Mouse (Mus musculus) lung, postnatal 0 days (tissue): ENCODE data around the gene Spink4.

Source experiments
- CTCF ChIP-seq: IDR thresholded peaks from 2 replicates; pipeline ENCODE4 v1.5.1; 2016; ENCODE audit warnings: antibody characterized with exemption, mild to moderate bottlenecking
- EP300 ChIP-seq: IDR thresholded peaks from 2 replicates; pipeline ENCODE4 v1.6.1; 2016; ENCODE audit warnings: antibody characterized with exemption, mild to moderate bottlenecking, control low read depth

DNA sequence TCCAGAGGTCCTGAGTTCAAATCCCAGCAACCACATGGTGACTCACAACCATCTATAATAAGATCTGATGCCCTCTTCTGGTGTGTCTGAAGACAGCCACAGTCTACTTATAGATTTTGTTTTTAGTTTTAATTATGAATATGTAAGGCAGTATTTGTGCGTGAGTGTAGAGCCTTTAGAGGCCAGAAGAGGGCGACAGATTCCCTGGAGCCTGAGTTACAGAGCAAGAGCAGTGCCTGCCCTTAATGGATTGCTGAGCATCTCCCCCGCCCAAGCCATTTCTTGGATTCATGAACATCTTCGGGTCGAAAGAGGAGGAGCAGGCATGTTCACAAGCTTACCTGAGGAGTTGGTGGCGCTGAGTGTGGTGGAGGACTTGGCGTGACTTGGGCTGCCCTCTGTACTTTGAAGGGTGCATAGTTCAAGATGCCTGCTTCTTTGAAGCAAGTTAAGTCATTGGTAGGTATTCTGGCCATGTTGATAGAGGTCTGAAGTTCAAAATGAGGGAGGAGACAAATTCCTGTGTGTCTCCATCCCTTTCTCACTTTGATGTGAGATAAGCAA, 3.2 kb upstream of the Spink4 start:
- TF ChIP-seq CTCF (peak; percentile 14; the same call in 1 of the 2 replicates), EP300 (no peak)
